Mouse (Mus musculus): ENCODE data around the gene Kcnq1. TPM values are rescaled to one million over a fixed set of nuclear protein-coding genes. Genes with fewer than 3 reads are reported as not detected.

The Kcnq1 gene
- polyA plus RNA-seq, 1 experiment, result 0.54 TPM

- TF ChIP-seq POLR2A (IDR thresholded peaks at IDR 0.05; ENCODE audit: borderline replicate concordance, insufficient read depth, low read length) (no peak), CTCF (IDR thresholded peaks at IDR 0.05; ENCODE audit: borderline replicate concordance, insufficient read depth, low read depth, low read length) (no peak)
- DNase-seq, result no peak
- Histone ChIP-seq H3K4me1 (ENCODE audit: control insufficient read depth, insufficient read depth, low read length) (no peaks in the 10 kb centered on the region), H3K4me3 (replicated peaks; ENCODE audit: insufficient read depth, low read depth, low read length) (no peak overlapping the region), H3K27me3 (ENCODE audit: control insufficient read depth, insufficient read depth, low read length) (no peaks in the 10 kb centered on the region), H3K27ac (ENCODE audit: insufficient read depth, low read length) (no peak overlapping the region)
- whole genome bisulfite sequencing, result 56% methylated on average over 11 of the region's 11 CpGs
Observed at GRCm38 (mm10) chr7:143265386-143265785, 159.2 kb downstream of the Kcnq1 start.

GRCm38 (mm10) chr7:143265829-143266438 lies 159.8 kb downstream of the Kcnq1 start:
- no peaks in the 10 kb centered on the region for H3K27me3 ChIP-seq (ENCODE audit: control insufficient read depth, insufficient read depth, low read length)
- whole genome bisulfite sequencing, result 45% methylated on average over 8 of the region's 8 CpGs
- no peaks in the 10 kb centered on the region for H3K4me1 ChIP-seq (ENCODE audit: control insufficient read depth, insufficient read depth, low read length)
- no peak for TF ChIP-seq POLR2A (IDR thresholded peaks at IDR 0.05; ENCODE audit: borderline replicate concordance, insufficient read depth, low read length)
- no peak for TF ChIP-seq CTCF (IDR thresholded peaks at IDR 0.05; ENCODE audit: borderline replicate concordance, insufficient read depth, low read depth, low read length)
- DNase-seq, result no peak
- H3K4me3 ChIP-seq (replicated peaks; ENCODE audit: insufficient read depth, low read depth, low read length), result no peak overlapping the region
- H3K27ac ChIP-seq (ENCODE audit: insufficient read depth, low read length), result no peak overlapping the region

- no peaks in the 10 kb centered on the region for H3K4me1 ChIP-seq (ENCODE audit: control insufficient read depth, insufficient read depth, low read length)
- H3K27me3 ChIP-seq (ENCODE audit: control insufficient read depth, insufficient read depth, low read length), result no peaks in the 10 kb centered on the region
- no peak for DNase-seq
- H3K4me3 ChIP-seq (replicated peaks; ENCODE audit: insufficient read depth, low read depth, low read length), result no peak overlapping the region
- no peak overlapping the region for H3K27ac ChIP-seq (ENCODE audit: insufficient read depth, low read length)
- TF ChIP-seq CTCF (IDR thresholded peaks at IDR 0.05; ENCODE audit: borderline replicate concordance, insufficient read depth, low read depth, low read length) (no peak), POLR2A (IDR thresholded peaks at IDR 0.05; ENCODE audit: borderline replicate concordance, insufficient read depth, low read length) (no peak)
- 66% methylated on average over 4 of the region's 4 CpGs for WGBS
Observed at GRCm38 (mm10) chr7:143273747-143274146, 167.6 kb downstream of the Kcnq1 start.

- WGBS, result 84% methylated on average over 7 of the region's 7 CpGs
- Histone ChIP-seq H3K4me1 (ENCODE audit: control insufficient read depth, insufficient read depth, low read length) (no peaks in the 10 kb centered on the region), H3K27ac (ENCODE audit: insufficient read depth, low read length) (no peak overlapping the region), H3K27me3 (ENCODE audit: control insufficient read depth, insufficient read depth, low read length) (no peaks in the 10 kb centered on the region), H3K4me3 (replicated peaks; ENCODE audit: insufficient read depth, low read depth, low read length) (no peak overlapping the region)
- DNase-seq, result no peak
- TF ChIP-seq CTCF (IDR thresholded peaks at IDR 0.05; ENCODE audit: borderline replicate concordance, insufficient read depth, low read depth, low read length) (no peak), POLR2A (IDR thresholded peaks at IDR 0.05; ENCODE audit: borderline replicate concordance, insufficient read depth, low read length) (no peak)
Observed at GRCm38 (mm10) chr7:143275030-143275429, 168.9 kb downstream of the Kcnq1 start.

GRCm38 (mm10) chr7:143283625-143284024 lies 177.5 kb downstream of the Kcnq1 start:
- no peak for DNase-seq
- no peak for TF ChIP-seq CTCF (IDR thresholded peaks at IDR 0.05; ENCODE audit: borderline replicate concordance, insufficient read depth, low read depth, low read length)
- no peak for TF ChIP-seq POLR2A (IDR thresholded peaks at IDR 0.05; ENCODE audit: borderline replicate concordance, insufficient read depth, low read length)

GRCm38 (mm10) chr7:143284866-143285265 lies 178.7 kb downstream of the Kcnq1 start:
- H3K27me3 ChIP-seq (ENCODE audit: control insufficient read depth, insufficient read depth, low read length), result no peaks in the 10 kb centered on the region
- 81% methylated on average over 1 of the region's 1 CpGs for WGBS
- TF ChIP-seq CTCF (IDR thresholded peaks at IDR 0.05; ENCODE audit: borderline replicate concordance, insufficient read depth, low read depth, low read length) (no peak), POLR2A (IDR thresholded peaks at IDR 0.05; ENCODE audit: borderline replicate concordance, insufficient read depth, low read length) (no peak)
- no peak overlapping the region for H3K27ac ChIP-seq (ENCODE audit: insufficient read depth, low read length)
- no peak overlapping the region for H3K4me3 ChIP-seq (replicated peaks; ENCODE audit: insufficient read depth, low read depth, low read length)
- no peak for DNase-seq
- no peaks in the 10 kb centered on the region for H3K4me1 ChIP-seq (ENCODE audit: control insufficient read depth, insufficient read depth, low read length)

More at GRCm38 (mm10) chr7:143283625-143284024, 177.5 kb downstream of the Kcnq1 start:
- Histone ChIP-seq H3K4me3 (replicated peaks; ENCODE audit: insufficient read depth, low read depth, low read length) (no peak overlapping the region), H3K27me3 (ENCODE audit: control insufficient read depth, insufficient read depth, low read length) (no peaks in the 10 kb centered on the region), H3K4me1 (ENCODE audit: control insufficient read depth, insufficient read depth, low read length) (no peaks in the 10 kb centered on the region), H3K27ac (ENCODE audit: insufficient read depth, low read length) (no peak overlapping the region)
- WGBS, result 84% methylated on average over 2 of the region's 2 CpGs

- Histone ChIP-seq H3K4me1 (ENCODE audit: control insufficient read depth, insufficient read depth, low read length) (no peaks in the 10 kb centered on the region; the same call in 1 of the 2 replicates), H3K27me3 (ENCODE audit: control insufficient read depth, insufficient read depth, low read length) (no peaks in the 10 kb centered on the region), H3K27ac (ENCODE audit: insufficient read depth, low read length) (no peak overlapping the region), H3K4me3 (replicated peaks; ENCODE audit: insufficient read depth, low read depth, low read length) (no peak overlapping the region)
- DNase-seq, result no peak
- TF ChIP-seq POLR2A (IDR thresholded peaks at IDR 0.05; ENCODE audit: borderline replicate concordance, insufficient read depth, low read length), result no peak
- 77% methylated on average over 3 of the region's 3 CpGs for WGBS
Observed at GRCm38 (mm10) chr7:143285440-143285839, 179.3 kb downstream of the Kcnq1 start.

GRCm38 (mm10) chr7:143286532-143287290 lies 180.5 kb downstream of the Kcnq1 start:
- Histone ChIP-seq H3K27me3 (ENCODE audit: control insufficient read depth, insufficient read depth, low read length) (no peaks in the 10 kb centered on the region), H3K4me3 (replicated peaks; ENCODE audit: insufficient read depth, low read depth, low read length) (no peak overlapping the region), H3K4me1 (ENCODE audit: control insufficient read depth, insufficient read depth, low read length) (no peaks in the 10 kb centered on the region; the same call in 1 of the 2 replicates), H3K27ac (ENCODE audit: insufficient read depth, low read length) (no peak overlapping the region)
- WGBS, result 70% methylated on average over 8 of the region's 8 CpGs
- TF ChIP-seq POLR2A (IDR thresholded peaks at IDR 0.05; ENCODE audit: borderline replicate concordance, insufficient read depth, low read length), result no peak
- TF ChIP-seq CTCF (IDR thresholded peaks at IDR 0.05; ENCODE audit: borderline replicate concordance, insufficient read depth, low read depth, low read length), result no peak
- no peak for DNase-seq
